Mouse (Mus musculus) lung, postnatal 10 days (tissue): ENCODE measurements around the gene Vps8.

Source experiments
- DNase-seq: peaks from one replicate; pipeline ENCODE4 v3.0.0; 2021

Gene Vps8

GRCm38 (mm10) chr16:21405224-21405969 is 17.5 kb upstream of the Vps8 start:
- DNase-seq = no peak

DNA sequence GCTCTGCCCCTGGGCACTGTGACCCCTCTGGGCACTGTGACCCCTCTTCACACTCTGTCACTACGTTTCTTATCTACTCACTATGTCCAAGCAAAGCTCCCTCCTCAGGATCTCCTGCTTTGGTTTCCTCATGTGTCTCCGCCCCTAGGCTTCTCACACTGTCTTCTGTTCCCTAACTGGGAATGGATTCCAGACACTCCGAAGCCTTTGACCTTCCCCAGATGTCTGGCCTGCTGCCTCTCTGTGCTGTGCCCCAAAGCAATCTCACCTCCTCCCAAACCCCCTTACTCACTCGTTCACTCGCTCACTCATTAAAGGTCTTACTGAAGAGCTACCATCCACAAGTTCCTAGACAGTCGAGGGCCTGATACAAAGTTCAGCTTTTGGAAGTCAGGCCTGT is 16.8 kb upstream of the Vps8 start:
- DNase-seq = no peak

- no peak for DNase-seq
These were observed 11.1 kb upstream of the Vps8 start for GRCm38 (mm10) chr16:21411779-21412178.

- peak; percentile 81 for DNase-seq
These were observed 10.3 kb upstream of the Vps8 start for GRCm38 (mm10) chr16:21412593-21413047.

- DNase-seq = no peak
These were observed 9.1 kb upstream of the Vps8 start for GRCm38 (mm10) chr16:21413819-21414218.

GRCm38 (mm10) chr16:21415128-21415527 is 7.8 kb upstream of the Vps8 start:
- DNase-seq = no peak

DNA sequence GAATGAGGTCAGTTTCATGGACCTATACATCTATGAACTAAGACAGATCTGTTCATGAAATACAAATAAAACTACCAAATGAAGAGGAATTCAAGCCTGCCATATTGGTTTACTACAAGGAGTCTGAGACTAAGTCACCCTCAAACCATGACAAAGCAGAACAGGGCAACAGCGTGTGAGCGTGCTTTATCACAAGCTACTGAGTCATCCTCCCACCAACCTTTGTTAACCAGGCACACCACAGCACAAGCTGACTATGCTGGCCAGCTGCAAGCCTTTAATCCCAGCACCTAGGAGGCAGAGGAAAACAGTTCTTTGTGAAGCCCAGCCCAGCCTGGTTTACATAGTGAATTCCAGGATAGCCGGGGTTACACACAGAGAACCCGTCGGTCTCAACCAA is 4.9 kb upstream of the Vps8 start:
- no peak for DNase-seq

GRCm38 (mm10) chr16:21423546-21423910 is 610 bp downstream of the Vps8 start:
- peak; percentile 62 for DNase-seq

DNA sequence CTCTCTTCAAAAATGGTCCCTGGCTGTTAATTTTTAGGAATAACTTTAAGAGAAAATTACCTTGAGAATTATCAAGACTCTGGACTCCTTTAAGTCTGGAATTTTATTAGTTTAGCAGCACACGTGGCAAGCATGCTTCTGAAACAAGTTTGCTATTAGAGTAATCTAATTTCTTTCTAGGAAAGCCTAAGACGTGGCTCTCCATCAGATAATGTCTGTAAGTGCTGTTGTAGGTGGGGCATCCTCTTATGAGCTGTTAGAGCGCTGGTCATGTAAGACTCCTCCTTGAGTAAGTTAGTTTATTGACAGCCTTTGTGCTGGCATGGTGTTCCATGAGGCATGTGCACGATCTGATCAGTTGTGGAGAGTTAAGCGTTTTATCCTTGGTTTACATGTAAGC is 5.2 kb downstream of the Vps8 start:
- DNase-seq = no peak

GRCm38 (mm10) chr16:21430377-21431060 is 7.6 kb downstream of the Vps8 start:
- no peak for DNase-seq

GRCm38 (mm10) chr16:21431614-21432013 is 8.7 kb downstream of the Vps8 start:
- DNase-seq = no peak

- peak; percentile 21 for DNase-seq
These were observed 10.6 kb downstream of the Vps8 start for GRCm38 (mm10) chr16:21433543-21433942.

- DNase-seq = no peak
These were observed 18.1 kb downstream of the Vps8 start for GRCm38 (mm10) chr16:21441012-21441411.

- no peak for DNase-seq
These were observed 22.2 kb downstream of the Vps8 start for GRCm38 (mm10) chr16:21445026-21445625.

- DNase-seq = peak; percentile 10
These were observed 24.5 kb downstream of the Vps8 start for GRCm38 (mm10) chr16:21447447-21447846.

GRCm38 (mm10) chr16:21448464-21448863 is 25.5 kb downstream of the Vps8 start:
- no peak for DNase-seq

DNA sequence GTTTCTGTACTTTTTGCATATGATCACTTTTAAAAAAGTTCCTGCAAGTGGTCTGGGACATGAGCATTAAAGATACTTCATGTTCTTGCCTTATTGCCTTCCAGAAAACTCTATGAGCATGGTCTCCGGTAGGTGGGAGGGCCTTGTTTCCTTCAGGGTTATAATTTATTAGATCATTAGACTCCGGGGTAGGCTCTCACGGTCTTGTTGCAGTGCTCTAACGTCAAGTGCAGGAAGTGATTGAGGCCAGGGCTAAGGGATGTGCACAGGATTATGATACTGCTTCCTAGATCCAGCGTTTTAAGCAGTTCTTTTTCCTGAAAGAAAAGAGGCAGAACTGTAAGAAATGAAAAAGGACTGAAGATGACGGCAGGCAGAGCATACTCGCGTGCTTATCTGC is 27.0 kb downstream of the Vps8 start:
- no peak for DNase-seq

DNA sequence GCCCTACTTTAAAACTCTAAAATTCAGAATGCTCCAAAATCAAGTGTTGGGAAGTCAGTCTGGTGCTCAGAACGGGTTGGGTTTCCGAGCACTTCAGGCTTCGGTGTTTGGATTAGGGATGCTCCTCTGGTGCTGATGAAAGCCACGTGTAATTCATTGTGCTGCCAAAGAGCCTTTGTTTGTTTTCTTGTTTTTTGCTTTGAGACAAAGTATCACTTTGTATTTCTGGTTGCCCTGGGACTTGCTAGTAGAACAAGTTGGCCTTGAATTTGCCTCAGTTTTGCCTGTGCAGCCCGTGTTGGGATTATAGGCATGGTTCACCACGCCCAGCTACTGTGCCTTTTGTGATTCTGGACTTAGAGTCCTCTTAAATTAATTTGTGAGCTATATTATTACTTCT is 29.7 kb downstream of the Vps8 start:
- DNase-seq = no peak

DNA sequence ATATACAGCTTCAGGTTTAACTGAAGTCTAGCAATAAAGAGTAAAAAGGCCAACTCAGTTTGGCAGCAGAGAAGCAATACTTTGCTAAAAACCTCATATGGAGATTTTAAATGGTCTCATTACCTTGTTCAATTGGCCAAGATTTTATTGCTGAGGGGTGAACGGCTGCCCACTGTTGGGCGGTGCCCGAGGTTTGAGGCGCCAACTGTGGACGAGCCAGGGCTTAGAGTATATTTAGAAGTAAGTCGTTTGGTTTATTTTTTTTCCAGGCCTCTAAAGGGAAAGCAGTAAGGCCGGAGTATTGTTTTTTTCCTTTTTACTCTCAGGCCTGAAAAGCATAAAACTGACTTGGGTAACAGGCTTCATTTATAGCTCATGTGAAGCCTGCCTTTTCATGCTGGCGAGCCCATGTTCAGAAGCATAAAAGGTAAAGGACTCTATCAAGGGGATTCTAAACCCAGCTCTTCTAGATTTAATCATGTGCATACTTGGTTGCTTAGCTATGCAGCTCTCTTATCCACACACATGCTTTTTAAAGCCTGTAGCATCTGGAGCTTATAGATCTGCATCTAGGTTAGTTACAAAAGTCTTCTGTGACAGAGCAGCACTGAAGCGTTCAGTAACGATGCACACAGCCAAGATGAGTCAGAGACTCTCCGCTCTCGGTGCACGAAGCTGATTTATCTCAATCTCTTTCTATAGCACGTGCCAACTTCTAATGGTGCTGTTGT is 34.9 kb downstream of the Vps8 start:
- DNase-seq = no peak

DNA sequence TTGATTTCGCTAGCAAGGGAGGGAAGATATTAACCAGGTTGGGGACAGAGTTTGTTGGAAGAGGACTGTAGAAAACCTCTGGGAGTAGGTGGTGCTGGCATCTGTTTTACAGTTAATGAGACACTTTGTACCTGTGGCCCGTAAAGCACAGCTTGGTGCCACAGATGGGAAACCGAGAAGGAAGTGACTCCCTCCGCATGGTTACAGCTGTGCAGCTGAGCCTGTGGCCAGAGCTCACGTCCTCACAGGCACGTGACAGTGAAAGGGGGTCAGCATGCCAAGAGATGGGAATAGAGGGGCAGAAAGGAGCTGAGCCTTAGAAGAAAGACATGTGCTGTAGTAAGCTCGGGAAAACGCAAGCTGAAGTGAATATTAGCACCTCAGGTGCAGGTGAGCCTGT is 43.0 kb downstream of the Vps8 start:
- no peak for DNase-seq

DNA sequence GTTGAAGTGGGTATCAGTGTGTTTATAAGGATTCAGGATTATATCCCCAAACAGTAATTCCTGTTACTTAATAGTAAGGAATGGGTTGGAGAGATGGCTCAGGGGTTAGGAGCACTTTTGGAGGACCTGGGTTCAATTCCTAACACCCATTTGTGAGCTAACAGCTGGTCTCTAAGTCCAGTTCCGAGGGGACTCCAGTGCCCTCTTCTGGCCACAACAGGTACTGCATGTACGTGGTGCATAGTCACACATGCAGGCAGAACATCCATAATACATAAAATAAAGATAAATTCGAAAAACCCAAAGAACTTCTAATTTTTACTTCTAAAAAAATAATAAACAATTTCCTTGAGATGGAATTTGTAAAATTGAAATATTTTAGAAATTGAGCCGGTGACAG is 47.5 kb downstream of the Vps8 start:
- peak; percentile 29 for DNase-seq

DNA sequence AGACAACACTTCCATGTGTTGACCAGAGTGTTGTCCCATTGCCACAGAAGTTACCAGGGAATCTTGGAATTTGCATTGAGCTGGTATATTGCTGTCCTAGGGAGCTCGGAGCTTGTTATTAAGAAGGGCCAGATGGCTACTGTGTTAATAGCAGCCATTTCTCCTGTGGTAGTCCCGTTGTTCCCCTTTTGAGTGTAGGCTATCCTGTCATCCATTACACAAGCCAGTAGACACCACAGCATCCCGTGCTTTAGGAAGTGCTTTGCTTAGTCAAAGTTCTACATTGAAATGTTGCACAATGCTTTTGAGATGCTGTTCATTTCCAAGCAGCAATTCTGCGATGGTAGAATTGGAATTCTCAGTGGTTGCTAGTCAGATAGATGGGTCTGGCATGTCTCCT is 54.2 kb downstream of the Vps8 start:
- DNase-seq = no peak

DNA sequence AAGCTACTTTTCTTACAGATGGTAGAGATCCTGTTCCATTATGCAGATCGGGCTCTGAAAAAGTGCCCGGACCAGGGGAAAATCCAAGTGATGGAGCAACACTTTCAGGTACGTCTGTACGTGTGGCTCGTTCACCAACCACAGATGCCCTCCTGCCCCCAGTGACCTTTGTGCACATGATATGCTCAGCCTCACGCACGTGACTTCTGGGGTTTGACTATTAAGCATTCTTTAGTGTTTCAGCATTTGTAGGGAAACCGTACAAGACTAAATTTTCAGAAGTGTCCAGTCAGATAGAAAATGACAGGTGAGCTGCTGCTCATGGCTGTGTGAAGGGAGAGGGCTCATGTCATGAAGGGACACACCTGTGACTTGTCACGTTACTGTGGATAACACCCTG is 55.5 kb downstream of the Vps8 start:
- no peak for DNase-seq

DNA sequence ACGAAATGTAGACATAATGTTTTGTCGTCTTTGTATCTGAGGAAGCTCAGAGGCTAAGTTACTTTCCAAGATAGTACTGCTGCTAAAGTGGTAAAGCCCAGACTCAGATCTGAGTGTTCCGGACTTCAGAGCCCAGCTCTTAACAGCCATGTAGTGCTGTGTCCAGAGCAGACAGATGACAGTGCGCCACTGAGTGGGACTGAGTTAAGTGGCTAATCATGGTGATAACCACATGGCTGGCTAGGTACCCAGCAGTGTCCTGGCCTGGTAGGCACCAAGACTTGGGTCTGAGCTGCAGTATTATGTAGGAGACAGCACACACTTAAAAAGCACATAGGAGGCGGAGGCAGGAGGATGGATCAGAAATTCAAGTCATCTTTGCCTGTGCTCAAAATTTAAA is 60.9 kb downstream of the Vps8 start:
- DNase-seq = no peak
